Mouse (Mus musculus) heart, embryonic 13.5 days (tissue): Measurements from ENCODE around the gene Oosp3. TPM values are rescaled to one million over a fixed set of nuclear protein-coding genes. Genes with fewer than 3 reads are reported as not detected.

Source experiments
- ATAC-seq: fragments of 200-750 bp; cut with Nextera tagmentation; 2 replicates; pipeline ENCODE4 v1.8.0; 2017; ENCODE audit warnings: moderate TSS enrichment; ENCODE audit not compliant: insufficient number of reproducible peaks, low FRiP score, low TSS enrichment; ENCODE audit errors: extremely low read depth
- H3K27ac ChIP-seq: fragments of 300-500 bp; sonication (generic); replicated peaks from 2 replicates; pipeline ENCODE4 v1.5.1; 2015; ENCODE audit warnings: moderate library complexity, mild to moderate bottlenecking, inconsistent platforms
- H3K27me3 ChIP-seq: fragments of 300-500 bp; sonication (generic); replicated peaks from 2 replicates; pipeline ENCODE4 v1.6.1; 2015; ENCODE audit warnings: mild to moderate bottlenecking, inconsistent platforms
- H3K36me3 ChIP-seq: fragments of 300-500 bp; sonication (generic); 2 replicates; pipeline ENCODE4 v1.6.1; 2015; ENCODE audit warnings: mild to moderate bottlenecking, inconsistent platforms
- H3K4me1 ChIP-seq: fragments of 300-500 bp; sonication (generic); 2 replicates; pipeline ENCODE4 v1.6.1; 2015; ENCODE audit warnings: inconsistent platforms
- H3K4me2 ChIP-seq: fragments of 300-500 bp; sonication (generic); 2 replicates; pipeline ENCODE4 v1.6.1; 2015; ENCODE audit warnings: inconsistent platforms, mild to moderate bottlenecking, moderate library complexity
- H3K4me3 ChIP-seq: fragments of 300-500 bp; sonication (generic); 2 replicates; pipeline ENCODE4 v1.5.1; 2015; ENCODE audit warnings: moderate library complexity, mild to moderate bottlenecking, inconsistent platforms
- H3K9ac ChIP-seq: fragments of 300-500 bp; sonication (generic); 2 replicates; pipeline ENCODE4 v1.6.1; 2015; ENCODE audit warnings: inconsistent platforms, mild to moderate bottlenecking, moderate library complexity
- H3K9me3 ChIP-seq: fragments of 300-500 bp; sonication (generic); 2 replicates; pipeline ENCODE4 v1.6.1; 2016; ENCODE audit warnings: inconsistent platforms
- WGBS: fragments of 180-500 bp; shearing (Covaris S2); methylation state at CpG from one replicate; pipeline ENCODE4 v1.1.7; 2015; ENCODE audit warnings: mixed read lengths; 5-methylcytosine and 5-hydroxymethylcytosine counted together
- polyA plus RNA-seq: library from polyadenylated mRNA; unstranded; fragments of >200 nt; fragmentation: Nextera tagmentation; extraction: Ambion mirVana; gene quantifications from 2 replicates; pipeline ENCODE4 v1.2.1, GENCODE M21; 2015

Oosp3 gene
- polyA plus RNA-seq = not detected in 2 replicates

DNA sequence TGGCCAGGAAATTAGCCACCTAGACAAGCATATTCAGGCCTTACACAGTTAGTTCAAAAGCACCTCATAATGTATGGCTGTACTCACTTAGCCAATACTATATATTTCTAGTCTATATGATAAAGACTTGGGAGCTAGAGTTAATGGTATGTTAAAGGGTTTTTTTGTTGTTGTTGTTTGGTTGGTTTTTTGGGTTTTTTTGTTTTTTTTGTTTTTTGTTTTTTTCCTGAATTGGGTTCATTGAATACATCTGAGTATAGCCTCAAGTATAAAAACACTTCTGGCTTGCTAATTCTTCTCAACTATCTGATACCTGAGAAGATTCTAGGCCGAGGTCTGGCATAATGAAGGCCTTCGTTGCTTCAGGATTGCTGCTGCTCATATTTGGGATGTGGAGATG is at the start of gene Oosp3:
Gene Oosp3 (plus strand): TSS at position 301 of the 400 bp plus-strand sequence.
- Histone ChIP-seq H3K9me3 (no peaks in the 10 kb centered on the region), H3K27ac (no peak within 1 kb of the TSS), H3K9ac (no peak within 1 kb of the TSS), H3K4me1 (no peaks in the 10 kb centered on the region), H3K4me2 (no peak within 1 kb of the TSS), H3K27me3 (no peaks in the 10 kb centered on the region), H3K4me3 (no peak within 1 kb of the TSS), H3K36me3 (no peaks in the 10 kb centered on the region)
- ATAC-seq = no peak
- 76% methylated on average over 2 of the region's 2 CpGs for whole genome bisulfite sequencing

DNA sequence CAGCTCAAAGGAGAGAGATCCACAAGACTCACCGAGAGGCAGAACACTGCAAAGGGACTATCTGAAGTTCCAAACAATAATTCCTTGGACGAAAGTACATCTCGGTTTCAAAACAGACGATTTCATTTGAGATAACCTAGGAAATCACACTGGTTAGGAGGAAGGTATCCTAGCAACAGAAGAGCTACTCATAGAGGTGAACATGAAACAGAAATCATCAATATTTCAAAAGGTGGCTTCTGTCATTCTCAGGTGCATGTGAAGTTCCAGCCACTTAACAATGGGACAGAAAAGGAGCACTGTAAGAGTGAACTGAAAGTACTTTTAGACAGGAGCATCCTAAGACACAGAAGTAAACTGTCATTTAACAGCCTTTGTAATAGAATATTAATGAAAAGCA is 47.3 kb upstream of the Oosp3 start:
- no peaks in the 10 kb centered on the region for H3K4me1 ChIP-seq
- no peak overlapping the region for H3K4me3 ChIP-seq
- ATAC-seq = no peak
- H3K36me3 ChIP-seq = no peaks in the 10 kb centered on the region
- no peak overlapping the region for H3K27ac ChIP-seq
- no peaks in the 10 kb centered on the region for H3K27me3 ChIP-seq
- H3K9ac ChIP-seq = no peak overlapping the region
- no peaks in the 10 kb centered on the region for H3K9me3 ChIP-seq
- WGBS = 71% methylated on average over 4 of the region's 4 CpGs
- H3K4me2 ChIP-seq = no peak overlapping the region

- no peak for ATAC-seq
- H3K4me3 ChIP-seq = no peak overlapping the region
- 53% methylated on average over 2 of the region's 2 CpGs for WGBS
- H3K4me2 ChIP-seq = no peak overlapping the region
- H3K9me3 ChIP-seq = no peaks in the 10 kb centered on the region
- H3K4me1 ChIP-seq = no peaks in the 10 kb centered on the region
- H3K36me3 ChIP-seq = no peaks in the 10 kb centered on the region
- no peak overlapping the region for H3K27ac ChIP-seq
- H3K27me3 ChIP-seq = no peaks in the 10 kb centered on the region
- H3K9ac ChIP-seq = no peak overlapping the region
These were observed 37.7 kb upstream of the Oosp3 start for GRCm38 (mm10) chr19:11659142-11659541.

GRCm38 (mm10) chr19:11660459-11660858 is 36.4 kb upstream of the Oosp3 start, which contains the start of gene Oosp2:
Gene Oosp2, minus strand, starts transcription at chr19:11660559.
- Histone ChIP-seq H3K27ac (no peak within 1 kb of the TSS), H3K4me1 (no peaks in the 10 kb centered on the region), H3K9me3 (no peaks in the 10 kb centered on the region), H3K9ac (no peak within 1 kb of the TSS), H3K27me3 (no peaks in the 10 kb centered on the region), H3K4me2 (no peak within 1 kb of the TSS), H3K36me3 (no peaks in the 10 kb centered on the region), H3K4me3 (no peak within 1 kb of the TSS)
- 72% methylated on average over 5 of the region's 5 CpGs for WGBS
- no peak for ATAC-seq

DNA sequence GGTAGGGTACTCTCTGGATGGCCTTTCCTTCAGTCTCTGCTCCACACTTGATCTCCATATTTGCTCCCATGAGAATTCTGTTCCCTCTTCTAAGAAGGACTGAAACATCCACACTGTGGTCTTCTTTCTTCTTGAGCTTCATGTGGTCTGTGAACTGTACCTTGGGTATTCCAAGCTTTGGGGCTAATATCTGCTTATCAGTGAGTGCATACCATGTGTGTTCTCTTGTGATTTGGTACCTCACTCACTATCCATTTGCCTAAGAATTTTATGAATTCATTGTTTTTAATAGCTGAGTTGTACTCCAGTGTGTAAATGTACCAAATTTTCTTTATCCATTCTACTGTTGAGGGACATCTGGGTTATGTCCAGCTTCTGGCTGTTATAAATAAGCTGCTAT is 35.3 kb upstream of the Oosp3 start:
- ATAC-seq = no peak
- H3K9ac ChIP-seq = no peak overlapping the region

DNA sequence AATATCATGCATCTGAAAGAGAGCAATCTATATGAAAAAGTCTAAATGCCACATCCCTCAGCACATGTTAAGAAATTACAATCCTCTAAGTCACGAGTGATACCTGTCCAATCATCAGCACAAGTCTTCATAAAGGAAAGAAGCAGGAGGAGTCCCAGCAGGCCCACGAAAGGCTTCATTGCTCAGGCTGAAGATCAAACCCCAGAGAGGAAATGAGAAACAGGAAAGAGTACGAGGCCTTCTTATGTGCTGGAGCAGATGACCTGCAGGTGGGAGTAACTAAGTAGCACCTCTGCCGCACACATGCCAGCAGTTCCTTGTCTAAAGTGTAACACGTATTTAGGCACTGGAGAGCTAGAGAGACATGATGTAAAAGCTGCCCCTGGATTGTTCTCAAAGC is 6.0 kb upstream of the Oosp3 start, which contains the start of gene Oosp1:
Gene Oosp1 (minus strand): TSS at position 312 of the 400 bp plus-strand sequence.
- H3K4me2 ChIP-seq = no peak within 1 kb of the TSS
- no peak within 1 kb of the TSS for H3K4me3 ChIP-seq
- no peaks in the 10 kb centered on the region for H3K27me3 ChIP-seq
- H3K27ac ChIP-seq = no peak within 1 kb of the TSS
- H3K9me3 ChIP-seq = no peaks in the 10 kb centered on the region
- no peaks in the 10 kb centered on the region for H3K4me1 ChIP-seq
- H3K9ac ChIP-seq = no peak within 1 kb of the TSS
- WGBS = 64% methylated on average over 5 of the region's 5 CpGs
- no peak for ATAC-seq
- no peaks in the 10 kb centered on the region for H3K36me3 ChIP-seq

More for the DNA sequence above, 35.3 kb upstream of the Oosp3 start:
- Histone ChIP-seq H3K4me2 (no peak overlapping the region), H3K27me3 (no peaks in the 10 kb centered on the region), H3K27ac (no peak overlapping the region), H3K9me3 (no peaks in the 10 kb centered on the region), H3K4me1 (no peaks in the 10 kb centered on the region), H3K36me3 (no peaks in the 10 kb centered on the region), H3K4me3 (no peak overlapping the region)

GRCm38 (mm10) chr19:11691454-11691853 is 5.4 kb upstream of the Oosp3 start:
- no peak overlapping the region for H3K27ac ChIP-seq
- no peaks in the 10 kb centered on the region for H3K36me3 ChIP-seq
- 53% methylated on average over 1 of the region's 1 CpGs for WGBS
- H3K4me2 ChIP-seq = no peak overlapping the region
- no peak overlapping the region for H3K4me3 ChIP-seq
- H3K9ac ChIP-seq = no peak overlapping the region
- ATAC-seq = no peak
- no peaks in the 10 kb centered on the region for H3K27me3 ChIP-seq
- no peaks in the 10 kb centered on the region for H3K9me3 ChIP-seq
- no peaks in the 10 kb centered on the region for H3K4me1 ChIP-seq

DNA sequence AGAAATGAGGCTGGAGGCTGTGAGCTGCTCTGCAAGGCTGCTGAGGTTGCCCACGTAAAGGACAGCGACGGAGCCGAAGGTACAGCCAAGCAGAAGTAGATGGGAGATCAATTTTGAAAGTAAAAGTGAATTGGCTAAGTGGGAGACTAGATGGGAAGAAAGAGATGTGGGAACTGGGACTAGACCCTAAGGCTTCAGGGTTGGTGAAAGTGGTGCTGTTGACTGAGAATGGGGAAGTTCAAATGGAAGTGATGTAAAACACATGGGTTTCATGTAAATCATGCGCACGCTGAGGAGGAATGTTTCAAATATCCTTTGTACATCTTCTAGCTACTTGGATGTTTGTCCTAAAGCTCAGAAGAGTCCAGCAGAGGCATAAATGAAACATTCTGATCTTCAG is 1.5 kb downstream of the Oosp3 start:
- no peaks in the 10 kb centered on the region for H3K36me3 ChIP-seq
- no peaks in the 10 kb centered on the region for H3K27me3 ChIP-seq
- WGBS = 90% methylated on average over 6 of the region's 6 CpGs
- H3K27ac ChIP-seq = no peak overlapping the region
- ATAC-seq = no peak
- no peak overlapping the region for H3K4me3 ChIP-seq
- no peak overlapping the region for H3K4me2 ChIP-seq
- H3K9ac ChIP-seq = no peak overlapping the region
- no peaks in the 10 kb centered on the region for H3K4me1 ChIP-seq
- H3K9me3 ChIP-seq = no peaks in the 10 kb centered on the region

DNA sequence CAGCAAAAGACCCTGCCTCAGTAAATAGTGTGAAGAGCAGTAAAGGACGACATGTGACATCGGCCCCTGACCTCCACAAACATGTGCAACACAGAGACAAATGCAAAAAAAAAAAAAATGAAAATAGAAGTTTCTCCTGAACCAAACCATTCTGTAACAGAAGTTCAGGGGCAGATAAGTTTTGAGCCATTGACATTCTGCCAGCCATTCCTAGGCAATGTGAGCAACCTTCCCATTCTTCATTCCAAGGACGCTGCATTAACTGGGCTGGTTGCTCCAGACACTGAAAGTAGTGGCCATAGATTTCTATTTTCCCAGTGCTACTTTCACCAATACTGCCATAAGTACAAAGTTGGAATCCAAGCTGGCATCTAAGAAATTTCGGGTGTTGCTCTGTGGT is 15.6 kb downstream of the Oosp3 start:
- Histone ChIP-seq H3K36me3 (no peaks in the 10 kb centered on the region), H3K27ac (no peak overlapping the region), H3K4me2 (no peak overlapping the region), H3K4me3 (no peak overlapping the region), H3K27me3 (no peaks in the 10 kb centered on the region), H3K9ac (no peak overlapping the region), H3K9me3 (no peaks in the 10 kb centered on the region), H3K4me1 (no peaks in the 10 kb centered on the region)
- ATAC-seq = no peak
- 64% methylated on average over 4 of the region's 4 CpGs for WGBS

GRCm38 (mm10) chr19:11720071-11720470 is 23.2 kb downstream of the Oosp3 start:
- H3K36me3 ChIP-seq = no peaks in the 10 kb centered on the region
- 72% methylated on average over 3 of the region's 3 CpGs for WGBS
- H3K9ac ChIP-seq = no peak overlapping the region
- H3K4me1 ChIP-seq = no peaks in the 10 kb centered on the region
- no peaks in the 10 kb centered on the region for H3K27me3 ChIP-seq
- H3K27ac ChIP-seq = no peak overlapping the region
- ATAC-seq = no peak
- H3K4me2 ChIP-seq = no peak overlapping the region
- no peak overlapping the region for H3K4me3 ChIP-seq
- H3K9me3 ChIP-seq = no peaks in the 10 kb centered on the region

GRCm38 (mm10) chr19:11723870-11724269 is 27.0 kb downstream of the Oosp3 start:
- Histone ChIP-seq H3K27me3 (no peaks in the 10 kb centered on the region), H3K9me3 (no peaks in the 10 kb centered on the region), H3K4me2 (no peak overlapping the region), H3K27ac (no peak overlapping the region), H3K36me3 (no peaks in the 10 kb centered on the region), H3K4me3 (no peak overlapping the region), H3K9ac (no peak overlapping the region), H3K4me1 (no peaks in the 10 kb centered on the region)
- 64% methylated on average over 2 of the region's 2 CpGs for WGBS
- ATAC-seq = no peak

DNA sequence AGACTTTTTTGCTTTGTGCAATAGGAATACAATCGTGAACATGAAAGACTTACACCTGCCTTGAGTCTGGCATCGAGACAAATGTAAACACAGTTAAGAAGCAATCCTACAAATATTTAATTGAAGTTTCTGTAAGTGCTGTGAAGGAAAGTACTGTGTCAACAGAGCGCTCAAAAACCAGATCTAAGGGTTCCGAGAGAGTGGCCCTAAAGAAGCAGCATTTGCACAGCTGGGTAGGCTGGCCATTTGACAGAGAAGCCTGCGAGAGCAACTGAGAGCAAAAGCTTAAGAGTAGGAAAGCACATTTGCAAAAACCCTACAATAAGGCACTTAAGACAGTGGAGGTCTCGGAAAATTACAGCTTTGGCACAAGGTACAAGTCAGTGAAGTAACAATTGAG is 27.4 kb downstream of the Oosp3 start:
- H3K36me3 ChIP-seq = no peaks in the 10 kb centered on the region
- no peak for ATAC-seq
- H3K27ac ChIP-seq = no peak overlapping the region
- no peak overlapping the region for H3K9ac ChIP-seq
- H3K4me3 ChIP-seq = no peak overlapping the region
- no peaks in the 10 kb centered on the region for H3K4me1 ChIP-seq
- 72% methylated on average over 6 of the region's 6 CpGs for WGBS
- no peak overlapping the region for H3K4me2 ChIP-seq
- H3K27me3 ChIP-seq = no peaks in the 10 kb centered on the region
- H3K9me3 ChIP-seq = no peaks in the 10 kb centered on the region
